Mouse (Mus musculus) myocyte (in vitro differentiated cells): ENCODE results near the gene Prcd.

ENCODE experiments used
- POLR2A ChIP-seq: IDR thresholded peaks from one replicate; pipeline ENCODE4 v1.6.1; 2011; ENCODE audit warnings: low read depth, mild to moderate bottlenecking, control low read depth, moderate library complexity; ENCODE audit not compliant: insufficient read length
- POLR2AphosphoS2 ChIP-seq: IDR thresholded peaks from one replicate; pipeline ENCODE4 v1.6.1; 2011; ENCODE audit warnings: low read depth, control low read depth; ENCODE audit not compliant: insufficient read length

GRCm38 (mm10) chr11:116672595-116672994 lies 19.3 kb downstream of the Prcd start:
- TF ChIP-seq POLR2A: no peak
- no peak for TF ChIP-seq POLR2AphosphoS2
